8 mouse cellular contexts compared by ENCODE assay signal in the genomic region with DNA sequence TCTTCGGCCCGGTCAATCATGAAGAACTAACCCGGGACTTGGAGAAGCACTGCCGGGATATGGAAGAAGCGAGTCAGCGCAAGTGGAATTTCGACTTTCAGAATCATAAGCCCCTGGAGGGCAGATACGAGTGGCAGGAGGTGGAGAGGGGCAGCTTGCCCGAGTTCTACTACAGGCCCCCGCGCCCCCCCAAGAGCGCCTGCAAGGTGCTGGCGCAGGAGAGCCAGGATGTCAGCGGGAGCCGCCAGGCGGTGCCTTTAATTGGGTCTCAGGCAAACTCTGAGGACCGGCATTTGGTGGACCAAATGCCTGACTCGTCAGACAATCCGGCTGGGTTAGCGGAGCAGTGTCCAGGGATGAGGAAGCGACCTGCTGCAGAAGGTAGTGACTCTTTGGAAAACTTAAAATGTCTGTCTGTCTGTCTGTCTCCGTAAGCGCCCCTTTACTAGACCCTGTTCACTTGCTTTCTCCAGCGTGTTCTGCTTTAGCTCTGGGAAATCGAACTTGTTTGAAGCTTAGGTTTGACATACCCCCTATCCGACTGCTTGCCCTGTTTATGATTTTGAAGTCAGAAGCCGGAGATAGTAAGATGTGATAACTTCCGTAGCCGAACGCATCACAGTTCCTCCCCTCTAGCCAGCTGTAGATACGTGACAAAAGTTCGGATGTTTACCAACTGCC. TPM values are rescaled to one million over a fixed set of nuclear protein-coding genes. Genes with fewer than 3 reads are reported as not detected.
A peak's percentile ranks its signal among the peaks of the same experiment; 100 is the strongest.
DNase-seq lines count a peak whose midpoint lies in the region; ATAC-seq and TF ChIP-seq lines count a peak whose summit lies in the region.

No protein-coding gene starts in this region.

- peak overlapping the region; percentile 92 for H3K4me2 ChIP-seq in intestine, embryonic 16.5 days (ENCODE audit: low read depth, low read length)
- peak overlapping the region; percentile 87 for H3K4me2 ChIP-seq in limb, embryonic 15.5 days
- peak overlapping the region; percentile 95 for H3K4me2 ChIP-seq in midbrain, embryonic 14.5 days (ENCODE audit: low read length)

- no peak for ATAC-seq in intestine, embryonic 16.5 days
- ATAC-seq in limb, embryonic 15.5 days (ENCODE audit: insufficient number of reproducible peaks, low FRiP score, low TSS enrichment, low read depth) = no peak
- ATAC-seq in midbrain, embryonic 14.5 days (ENCODE audit: low FRiP score, low TSS enrichment) = no peak

- H3K27ac ChIP-seq in cortical plate, adult 2 months (ENCODE audit: insufficient read depth, low read length) = peak overlapping the region; percentile 100
- H3K27ac ChIP-seq in intestine, embryonic 16.5 days (ENCODE audit: low read length) = peak overlapping the region; percentile 94
- H3K27ac ChIP-seq in limb, embryonic 15.5 days = peak overlapping the region; percentile 99
- H3K27ac ChIP-seq in midbrain, embryonic 14.5 days (replicated peaks; ENCODE audit: low read depth, low read length) = peak overlapping the region; percentile 98

- H3K9me3 ChIP-seq in intestine, embryonic 16.5 days (ENCODE audit: control insufficient read depth, low read length) = no peaks in the 10 kb centered on the region
- H3K9me3 ChIP-seq in limb, embryonic 15.5 days = no peaks in the 10 kb centered on the region
- no peaks in the 10 kb centered on the region for H3K9me3 ChIP-seq in midbrain, embryonic 14.5 days (ENCODE audit: control insufficient read depth, low read length)

- H3K9ac ChIP-seq in intestine, embryonic 16.5 days (ENCODE audit: low read depth, low read length) = peak overlapping the region; percentile 94
- peak overlapping the region; percentile 75 for H3K9ac ChIP-seq in limb, embryonic 15.5 days
- H3K9ac ChIP-seq in midbrain, embryonic 14.5 days (replicated peaks; ENCODE audit: low read length) = peak overlapping the region; percentile 77

- TF ChIP-seq CTCF in cortical plate, adult 2 months (IDR thresholded peaks at IDR 0.05; ENCODE audit: extremely low read depth, insufficient read depth, low read length) = no peak

- H3K4me3 ChIP-seq in cortical plate, adult 2 months (ENCODE audit: insufficient read depth, low read length) = peak overlapping the region; percentile 94
- H3K4me3 ChIP-seq in intestine, embryonic 16.5 days (ENCODE audit: low read length) = peak overlapping the region; percentile 77
- peak overlapping the region; percentile 62 for H3K4me3 ChIP-seq in limb, embryonic 15.5 days
- peak overlapping the region; percentile 72 for H3K4me3 ChIP-seq in midbrain, embryonic 14.5 days (replicated peaks; ENCODE audit: low read depth, low read length)

- peaks cover 3% of the 10 kb centered on the region; the same call in 1 of the 2 replicates for H3K4me1 ChIP-seq in cortical plate, adult 2 months (ENCODE audit: control insufficient read depth, insufficient read depth, low read length)
- H3K4me1 ChIP-seq in intestine, embryonic 16.5 days (ENCODE audit: control insufficient read depth, insufficient read depth, low read length) = peaks cover 27% of the 10 kb centered on the region
- H3K4me1 ChIP-seq in limb, embryonic 15.5 days = peaks cover 30% of the 10 kb centered on the region
- peaks cover 26% of the 10 kb centered on the region for H3K4me1 ChIP-seq in midbrain, embryonic 14.5 days (ENCODE audit: control insufficient read depth, insufficient read depth, low read length)

- under 1% methylated on average over 32 of the region's 32 CpGs for WGBS in intestine, embryonic 16.5 days
- WGBS in limb, embryonic 15.5 days = under 1% methylated on average over 32 of the region's 32 CpGs
- WGBS in midbrain, embryonic 14.5 days = under 1% methylated on average over 32 of the region's 32 CpGs

- no peaks in the 10 kb centered on the region for H3K36me3 ChIP-seq in intestine, embryonic 16.5 days (ENCODE audit: control insufficient read depth, insufficient read depth, low read length)
- H3K36me3 ChIP-seq in limb, embryonic 15.5 days = no peaks in the 10 kb centered on the region
- 0 out of 2 replicates have a peak, but pooled peaks cover 5% of the 10 kb centered on the region for H3K36me3 ChIP-seq in midbrain, embryonic 14.5 days (ENCODE audit: control insufficient read depth, insufficient read depth, low read length)
- H3K36me3 ChIP-seq in splenic B cell, adult 2 months (ENCODE audit: control insufficient read depth, insufficient read depth, low read length, poor library complexity, severe bottlenecking) = peaks cover 11% of the 10 kb centered on the region; the same call in 1 of the 2 replicates

- no peak for TF ChIP-seq POLR2A in cortical plate, adult 2 months (IDR thresholded peaks at IDR 0.05; ENCODE audit: extremely low read depth, insufficient read depth, low read length)

- peak; percentile 39 to 62 for DNase-seq in spleen, adult 18-20 months
- no peak for DNase-seq in spleen, adult 12 weeks (ENCODE audit: low spot score)
- DNase-seq in gastrocnemius, postnatal 14 days = peak; percentile 51
- peak; percentile 62 for DNase-seq in midbrain, embryonic 14.5 days
- DNase-seq in splenic B cell, adult 2 months (ENCODE audit: low read depth, low spot score) = peak; percentile 75

- H3K27me3 ChIP-seq in intestine, embryonic 16.5 days (replicated peaks; ENCODE audit: control insufficient read depth, insufficient read depth, low read length) = no peaks in the 10 kb centered on the region
- no peaks in the 10 kb centered on the region for H3K27me3 ChIP-seq in limb, embryonic 15.5 days
- no peaks in the 10 kb centered on the region for H3K27me3 ChIP-seq in midbrain, embryonic 14.5 days (ENCODE audit: control insufficient read depth, insufficient read depth, low read length)
- no peaks in the 10 kb centered on the region for H3K27me3 ChIP-seq in splenic B cell, adult 2 months (ENCODE audit: control insufficient read depth, insufficient read depth, low read length, poor library complexity, severe bottlenecking)

- intact Hi-C loops in gastrocnemius, postnatal 14 days (cut with DNase I; ENCODE audit: low total_unique reads) = no loop called here

RNA-seq across cellular contexts. Expression of gene Cdkn1b, which starts 1.0 kb away (rescaled TPM):
- 20.0 and 20.6 TPM in 2 replicates for polyA plus RNA-seq in cortical plate, adult 2 months (2012; rRNA removed)
- 10 to 100 TPM; 42.0 to 42.4 TPM for total RNA-seq in gastrocnemius, postnatal 14 days (2021)
- polyA plus RNA-seq in intestine, embryonic 16.5 days (2015; fragmentation: Nextera tagmentation; extraction: Ambion mirVana) = 10.6 and 12.4 TPM in 2 replicates
- polyA plus RNA-seq in limb, embryonic 15.5 days (2015; fragmentation: Nextera tagmentation; extraction: Ambion mirVana) = 19.4 and 20.5 TPM in 2 replicates
- polyA plus RNA-seq in midbrain, embryonic 14.5 days (2014; fragmentation: Nextera tagmentation; extraction: Ambion mirVana) = 29.9 TPM in 2 replicates

RNA-seq across cellular contexts. Expression of gene Gpr19, which starts 22.8 kb away (rescaled TPM):
- 24.4 and 24.5 TPM in 2 replicates for polyA plus RNA-seq in cortical plate, adult 2 months (2012; rRNA removed)
- 1 to 10 TPM; 5.5 to 5.8 TPM for total RNA-seq in gastrocnemius, postnatal 14 days (2021)
- polyA plus RNA-seq in intestine, embryonic 16.5 days (2015; fragmentation: Nextera tagmentation; extraction: Ambion mirVana) = 8.1 and 9.5 TPM in 2 replicates
- 7.2 and 7.7 TPM in 2 replicates for polyA plus RNA-seq in limb, embryonic 15.5 days (2015; fragmentation: Nextera tagmentation; extraction: Ambion mirVana)
- polyA plus RNA-seq in midbrain, embryonic 14.5 days (2014; fragmentation: Nextera tagmentation; extraction: Ambion mirVana) = 43.0 and 46.7 TPM in 2 replicates
